Mouse (Mus musculus) CD4-positive, CD25-positive, alpha-beta regulatory T cell, adult 2 months (primary cell): ENCODE measurements around the gene Msmb.

Experiments
- DNase-seq: peaks from one replicate; pipeline ENCODE4 v3.0.0-alpha.2; 2012; ENCODE audit warnings: low read depth, low spot score

The Msmb gene

DNA sequence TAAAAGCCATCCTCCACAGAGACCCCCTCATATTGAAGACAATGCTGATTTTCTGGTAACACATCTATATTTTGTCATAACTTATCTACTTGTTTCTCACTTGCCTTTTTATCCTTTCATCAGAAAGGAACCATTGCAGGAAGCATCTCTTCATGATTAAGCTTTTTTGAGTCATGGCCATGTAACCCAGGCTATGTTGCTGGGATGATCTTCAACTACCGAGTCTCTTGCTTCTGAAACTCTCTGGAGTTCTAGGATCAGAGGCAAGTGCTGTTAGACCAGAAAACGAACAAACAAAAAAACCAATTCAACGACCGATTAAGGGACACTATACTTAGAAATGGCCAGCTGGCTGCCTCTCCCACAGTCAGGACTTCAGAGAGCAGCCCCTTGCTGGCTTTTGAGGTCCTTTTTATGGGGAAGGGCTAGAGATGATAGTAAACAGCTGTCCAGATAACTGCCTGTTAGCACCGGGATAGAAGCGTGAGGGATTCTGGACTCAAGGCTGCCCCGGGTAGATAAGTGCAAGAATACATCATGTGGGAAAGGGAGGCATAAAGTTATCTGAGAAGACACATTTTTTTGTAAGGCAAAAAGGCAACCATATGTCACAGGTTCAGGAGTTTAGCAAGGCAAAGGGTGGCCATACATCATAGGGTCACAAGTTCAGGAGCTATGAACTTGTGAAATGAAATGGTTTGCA, 4.1 kb downstream of the Msmb start:
- no peak for DNase-seq

DNA sequence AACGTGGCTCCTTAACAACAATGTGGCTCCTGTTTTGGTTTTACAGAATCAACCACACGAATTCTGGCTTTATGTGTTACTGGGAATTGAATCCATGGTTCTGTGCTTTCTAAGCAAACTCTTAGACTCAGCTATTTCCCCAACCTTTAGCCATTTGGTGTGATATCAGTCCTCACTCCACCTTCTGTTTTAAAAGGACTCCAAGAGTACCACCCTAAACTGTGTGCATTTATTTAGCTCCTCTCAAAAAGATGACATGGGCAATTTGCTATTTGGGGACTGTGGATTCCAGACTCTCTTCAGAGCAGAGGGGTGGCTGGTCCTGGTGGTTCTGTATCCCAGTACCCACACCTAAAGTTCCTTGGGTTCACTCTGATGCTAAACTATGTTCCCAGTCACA, 4.8 kb downstream of the Msmb start:
- no peak for DNase-seq

DNA sequence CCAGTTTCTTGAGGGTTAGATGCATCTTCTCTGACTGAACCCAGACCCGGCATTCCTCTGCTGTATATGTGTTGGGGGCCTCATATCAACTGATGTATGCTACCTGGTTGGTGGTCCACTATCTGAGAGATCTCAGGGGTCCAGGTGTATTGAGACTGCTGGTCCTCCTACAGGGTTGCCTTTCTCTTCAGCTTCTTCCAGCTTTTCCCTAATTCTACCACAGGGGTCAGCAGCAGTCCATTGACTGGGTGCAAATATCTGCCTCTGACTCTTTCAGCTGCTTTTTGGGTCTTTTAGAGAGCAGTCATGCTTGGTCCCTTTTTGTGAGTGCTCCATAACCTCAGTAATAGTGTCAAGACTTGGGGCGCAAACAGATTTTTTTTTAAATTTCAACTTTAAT, 9.0 kb downstream of the Msmb start:
- DNase-seq: no peak

DNA sequence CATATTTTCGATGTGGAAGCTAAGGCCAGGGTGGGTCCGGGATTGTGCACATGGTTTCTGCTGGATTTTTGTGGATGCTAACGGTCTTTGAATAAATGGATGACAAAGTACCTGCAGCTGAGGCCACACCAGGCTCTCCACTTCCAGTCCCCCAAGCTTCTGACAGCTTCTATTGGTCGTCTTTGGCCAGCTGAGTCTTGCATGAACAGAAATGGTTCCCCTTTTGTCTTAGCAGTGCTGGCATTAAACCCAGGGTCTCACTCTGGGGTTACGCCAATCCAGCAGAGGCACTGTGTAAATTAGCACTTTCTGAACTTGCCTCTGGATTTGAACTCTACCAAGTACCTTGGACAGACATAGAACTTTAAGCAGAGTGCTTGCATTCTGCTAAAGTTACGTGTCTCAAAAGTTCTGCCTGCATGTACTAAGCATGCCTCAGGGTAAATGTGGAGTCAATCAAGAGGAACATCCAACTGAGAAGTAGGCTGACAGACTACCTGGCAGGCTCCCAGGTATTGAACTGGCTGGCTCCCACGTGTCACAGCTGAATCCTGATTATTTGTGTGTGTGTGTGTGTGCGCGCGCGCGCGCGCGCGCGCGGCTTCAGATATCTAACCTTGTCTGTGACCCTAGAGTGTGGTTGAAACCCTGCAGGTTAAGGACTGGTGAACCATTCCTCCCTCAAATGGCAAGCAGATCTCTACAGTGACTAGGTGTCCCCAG, 10.6 kb downstream of the Msmb start:
- no peak for DNase-seq

DNA sequence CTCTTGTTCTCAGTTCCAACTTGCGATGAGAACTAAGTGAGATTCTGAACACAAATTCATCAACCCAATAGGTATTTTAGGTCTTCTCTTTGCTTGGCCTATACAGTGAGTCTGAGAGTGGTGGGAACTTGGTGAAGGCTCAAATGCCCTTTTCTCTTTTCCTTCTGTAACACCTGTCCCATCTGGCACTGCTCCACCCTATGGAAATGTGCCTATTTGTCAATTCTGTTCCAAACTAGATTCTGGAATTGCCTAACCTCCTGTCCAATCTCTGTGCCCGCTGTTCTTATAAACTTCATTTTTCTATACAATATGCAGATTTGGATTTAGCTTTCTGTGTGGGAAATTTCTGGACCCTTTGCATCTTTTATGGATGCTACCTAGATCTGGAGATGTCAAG, 11.3 kb downstream of the Msmb start:
- DNase-seq: no peak

DNA sequence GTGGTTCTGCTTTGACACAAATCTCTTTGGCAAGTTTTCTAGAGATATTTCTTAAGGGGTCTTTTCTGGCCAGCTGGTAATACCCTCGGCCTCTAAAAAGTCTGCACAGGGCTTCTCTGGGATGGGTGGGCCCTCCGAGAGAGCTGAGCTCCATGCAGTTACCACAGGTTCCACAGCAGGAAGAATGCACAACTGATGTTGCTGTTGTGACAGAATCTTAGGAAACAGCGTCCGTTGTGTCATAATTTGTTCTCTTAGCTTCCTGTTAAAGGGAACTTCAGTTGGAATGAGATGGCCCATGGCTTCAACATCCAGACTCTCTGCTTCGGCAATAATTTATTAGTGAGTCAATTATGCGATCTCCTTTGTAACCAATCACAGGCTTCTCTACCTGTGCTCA, 12.9 kb downstream of the Msmb start:
- DNase-seq: no peak

DNA sequence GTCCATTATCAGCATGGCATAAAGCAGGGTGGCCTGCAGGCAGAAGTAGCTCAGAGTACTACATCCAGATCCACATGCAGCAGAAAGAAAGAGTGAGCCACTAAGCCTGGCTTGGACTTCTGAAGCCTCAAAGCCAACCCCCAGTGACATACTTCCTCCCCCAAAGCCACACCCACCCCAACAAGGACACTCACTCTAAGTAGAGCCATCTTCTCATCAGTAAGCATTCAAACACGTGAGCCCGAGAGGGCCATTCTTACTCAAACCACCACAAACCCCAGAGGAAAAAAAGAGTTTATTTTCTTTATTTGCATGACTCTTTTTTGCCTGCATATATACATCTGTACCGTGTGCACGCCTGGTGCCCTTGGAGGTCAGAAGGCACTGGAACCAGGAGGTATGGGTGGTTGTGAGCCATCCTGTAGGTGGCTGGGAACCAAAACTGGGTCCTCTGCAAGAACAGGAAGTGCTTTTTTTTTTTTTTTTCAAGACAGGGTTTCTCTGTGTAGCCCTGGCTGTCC, 17.4 kb downstream of the Msmb start:
- DNase-seq: no peak

DNA sequence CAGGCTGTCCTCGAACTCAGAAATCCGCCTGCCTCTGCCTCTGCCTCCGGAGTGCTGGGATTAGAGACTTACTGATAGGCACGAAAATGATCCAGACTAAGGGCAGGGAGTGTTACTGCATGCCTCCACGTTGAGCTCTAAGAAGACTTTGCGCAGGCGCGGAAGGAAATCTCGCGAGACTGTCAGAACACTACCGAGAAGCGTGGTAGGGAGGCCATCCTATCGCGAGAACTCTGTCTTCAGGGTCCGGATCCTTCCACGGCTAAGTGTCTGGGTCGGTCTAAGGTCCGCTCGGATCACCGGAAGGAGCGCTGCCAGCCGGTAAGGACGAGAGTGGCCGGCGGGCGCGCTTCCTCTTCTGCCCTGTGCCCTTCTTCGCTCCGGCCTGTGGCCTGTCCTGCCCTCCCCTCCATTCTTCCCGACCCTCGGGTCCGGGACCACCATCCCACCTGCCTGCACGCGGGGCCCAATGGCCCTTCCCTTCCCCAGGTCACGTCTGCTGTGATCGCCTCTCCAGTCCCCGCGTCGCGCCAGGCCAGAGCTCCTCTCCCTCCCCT, 17.9 kb downstream of the Msmb start, which contains the start of gene Ncoa4:
Gene Ncoa4 (plus strand): TSS at position 176 of the 557 bp plus-strand sequence.
- peak; percentile 99 for DNase-seq

DNA sequence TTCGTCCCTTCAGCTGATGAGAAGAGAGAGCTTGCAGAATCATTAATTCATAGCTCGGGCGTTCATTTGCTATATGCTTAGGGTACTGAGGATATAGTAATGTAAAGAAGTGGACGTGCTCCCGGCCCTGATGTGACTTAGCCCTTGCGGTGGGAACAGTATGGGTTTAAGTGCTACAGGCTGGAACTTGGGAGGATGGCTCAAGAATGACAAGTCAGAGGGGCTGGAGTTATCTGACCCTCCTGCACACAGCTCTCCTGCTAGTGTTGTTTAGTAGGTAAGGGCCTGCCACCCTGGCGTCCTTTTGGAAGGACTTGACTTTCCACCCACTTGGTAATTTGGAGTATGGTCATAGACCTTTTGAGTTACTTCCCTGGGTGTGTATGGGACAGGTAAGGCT, 18.7 kb downstream of the Msmb start:
- DNase-seq: peak; percentile 11

DNA sequence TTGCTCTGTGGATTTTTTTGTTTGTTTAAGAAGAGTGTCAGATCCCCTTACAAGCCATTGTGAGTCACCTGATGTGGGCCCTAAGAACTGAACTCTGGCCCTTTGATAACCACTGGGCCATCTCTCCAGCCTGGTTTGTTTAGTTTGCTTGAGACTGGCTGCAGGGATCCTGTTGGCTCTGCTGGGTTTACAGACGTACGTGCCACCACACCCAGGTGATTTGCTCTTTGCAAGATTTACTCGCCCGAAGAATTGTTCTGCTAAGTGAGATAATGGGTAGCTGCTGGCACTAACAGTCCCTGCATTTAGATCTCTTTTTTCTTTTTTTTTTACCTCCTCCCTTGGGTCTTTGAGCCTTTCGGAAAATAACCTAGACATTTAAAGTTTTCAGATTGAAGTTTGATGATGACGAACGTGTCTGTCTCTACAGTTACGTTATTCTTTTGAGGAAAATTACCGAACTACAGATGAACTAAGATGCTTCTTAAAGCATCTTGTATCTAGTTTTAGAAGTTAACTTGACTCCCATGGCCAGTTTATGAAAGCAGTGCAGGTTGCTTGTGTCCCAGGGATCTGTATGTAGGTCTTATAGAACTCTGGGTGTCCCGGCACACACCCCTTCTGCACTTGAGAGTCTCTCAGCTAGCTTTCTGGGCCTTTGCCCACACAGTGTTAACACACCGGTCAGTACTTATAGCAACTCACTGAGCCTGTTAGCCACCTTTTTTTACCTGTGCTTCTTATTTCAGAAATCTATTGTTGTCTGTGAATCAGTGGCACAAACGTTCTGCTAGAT, 19.5 kb downstream of the Msmb start:
- DNase-seq: no peak

DNA sequence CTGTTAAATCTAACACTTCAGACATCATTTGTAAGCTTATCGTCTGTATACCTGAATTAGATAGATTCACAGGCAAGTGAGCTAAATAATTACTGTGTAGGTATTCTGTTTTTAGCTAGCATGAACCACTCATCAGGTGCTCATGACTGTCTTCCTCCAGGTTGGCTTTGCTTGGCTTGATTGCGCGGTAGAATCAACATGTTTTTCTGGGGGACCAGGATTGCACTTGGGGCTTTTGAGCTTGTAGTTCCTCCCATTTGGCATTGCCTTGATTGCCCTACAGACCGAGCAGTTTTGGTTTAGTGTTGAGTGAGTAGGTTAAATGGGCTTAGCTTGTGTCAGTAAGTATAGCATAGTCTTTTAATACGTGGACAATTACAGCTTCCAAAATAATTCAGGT, 20.4 kb downstream of the Msmb start:
- DNase-seq: no peak

DNA sequence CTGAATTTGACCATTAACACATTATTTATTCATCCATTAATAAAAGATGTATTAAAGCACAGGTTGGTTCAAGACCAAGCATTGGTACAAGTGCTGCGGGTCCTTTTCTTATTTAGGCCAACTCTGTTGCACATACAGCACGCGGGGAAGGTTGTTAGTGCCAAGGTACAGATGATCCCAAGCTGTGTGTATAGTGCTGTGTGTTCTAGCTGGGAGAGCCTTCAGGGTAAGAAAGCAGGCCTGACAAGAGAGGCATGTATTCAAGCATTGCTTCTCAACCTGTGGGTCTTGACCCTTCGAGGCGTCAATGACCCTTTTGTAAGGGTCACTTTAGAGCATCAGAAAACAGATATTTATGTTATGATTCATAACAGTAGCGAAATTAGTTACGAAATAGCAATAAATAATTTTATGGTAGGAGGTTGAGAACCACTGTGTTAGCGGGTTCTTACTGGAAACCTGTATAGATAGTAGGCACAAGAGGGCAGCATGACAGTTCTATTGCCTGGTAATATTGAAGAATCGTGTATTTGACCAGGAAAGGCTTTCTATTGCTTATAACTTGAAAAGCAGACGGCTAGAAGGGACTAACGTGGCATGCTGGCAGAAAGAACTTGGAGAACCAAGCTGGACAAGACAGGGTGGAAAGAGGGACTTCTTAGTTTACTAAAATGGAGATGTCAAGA, 21.5 kb downstream of the Msmb start:
- no peak for DNase-seq

DNA sequence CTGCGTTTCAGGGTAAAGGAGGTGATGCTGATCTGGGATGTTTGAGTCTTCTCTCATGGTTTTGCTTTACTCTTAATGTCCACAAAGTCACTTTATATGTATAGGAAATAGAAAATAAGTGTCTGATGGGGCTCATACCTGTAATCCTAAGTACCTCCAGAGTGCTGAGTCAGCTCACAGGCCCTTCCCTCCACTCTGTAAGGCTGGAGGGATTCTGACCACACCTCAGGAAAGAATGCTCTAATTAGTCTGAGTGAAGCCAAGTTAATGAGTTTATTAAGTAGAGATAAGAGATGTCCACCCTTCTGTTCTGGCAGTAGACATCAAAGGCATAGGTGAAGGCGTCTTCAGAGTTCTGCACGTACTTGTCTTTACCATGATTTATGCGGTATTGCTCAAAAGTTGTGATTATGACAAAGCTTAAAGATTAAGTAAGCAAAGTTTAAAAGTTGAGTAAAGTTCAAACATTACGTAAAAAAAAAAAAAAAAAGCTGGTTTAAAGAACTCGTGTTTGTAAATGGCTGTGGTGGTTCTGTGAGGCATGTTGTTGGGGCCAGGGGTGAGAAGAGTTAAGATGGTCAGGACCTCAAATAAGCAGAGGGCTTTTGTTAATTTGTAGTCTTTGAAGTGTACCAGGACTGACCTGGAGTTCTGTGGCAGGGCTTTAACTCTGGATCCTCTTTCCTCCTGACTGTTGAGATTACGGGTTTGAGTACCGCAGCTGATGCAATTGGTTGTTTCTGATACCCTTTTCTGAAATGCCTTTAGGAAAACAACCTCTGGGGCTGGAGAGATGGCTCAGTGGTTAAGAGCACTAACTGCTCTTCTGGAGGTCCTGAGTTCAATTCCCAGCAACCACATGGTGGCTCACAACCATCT, 22.6 kb downstream of the Msmb start:
- DNase-seq: no peak

DNA sequence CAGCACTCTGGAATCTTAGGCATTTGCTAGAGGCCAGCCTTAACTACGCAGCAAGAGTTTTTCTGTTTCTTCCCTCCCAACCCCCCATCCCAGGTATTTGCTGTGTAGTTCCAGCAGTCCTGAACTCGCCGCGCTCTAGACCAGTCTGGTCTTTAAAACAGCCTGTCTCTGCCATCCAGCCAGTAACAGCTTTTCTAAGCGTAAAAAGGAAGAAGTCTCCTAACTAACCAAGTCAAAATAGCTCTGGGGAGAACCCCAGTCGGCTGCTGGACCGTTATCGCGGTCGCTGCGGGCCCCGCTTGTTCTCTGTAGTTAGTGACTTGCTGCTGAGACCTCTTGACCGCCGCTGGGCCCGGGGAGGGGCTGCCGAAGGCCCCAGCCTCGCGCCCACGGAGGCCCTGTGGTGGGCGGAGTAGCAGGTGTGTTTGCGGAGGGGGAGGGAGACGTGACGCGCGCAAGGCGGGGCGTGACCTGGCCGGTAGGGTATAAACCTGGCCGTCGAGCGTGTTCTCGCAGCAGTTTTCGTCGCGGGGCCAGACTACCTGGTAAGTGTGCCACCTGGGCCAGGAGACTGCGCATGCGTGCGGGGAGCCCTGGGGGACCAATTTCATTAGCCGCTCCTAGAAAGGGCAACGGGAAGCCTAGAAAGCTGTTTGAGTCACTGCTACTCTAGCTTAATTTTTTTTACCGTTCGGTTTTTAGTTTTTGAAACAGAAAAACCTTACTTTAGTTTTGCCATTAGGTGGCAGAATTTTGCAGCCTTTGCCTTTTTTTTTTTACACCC, 23.6 kb downstream of the Msmb start:
- DNase-seq: peak; percentile 93

DNA sequence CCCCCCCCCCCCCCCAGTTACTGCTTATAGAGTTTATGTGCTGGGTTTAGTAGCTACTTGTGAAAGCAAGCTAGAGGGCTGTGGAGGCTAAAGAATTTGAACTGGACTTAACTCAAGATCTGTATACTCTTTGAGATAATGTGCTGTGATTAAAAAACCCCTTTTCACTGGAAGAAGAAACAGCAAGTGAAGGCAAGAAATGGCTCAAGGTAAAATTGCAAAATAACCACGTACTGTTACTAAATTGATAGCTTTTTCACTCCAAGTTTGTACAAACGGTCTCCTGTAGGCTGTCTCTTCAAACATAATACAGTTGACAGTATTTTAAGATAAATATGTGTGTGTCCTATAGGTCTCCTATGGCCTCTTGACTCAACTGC, 24.2 kb downstream of the Msmb start:
- no peak for DNase-seq

DNA sequence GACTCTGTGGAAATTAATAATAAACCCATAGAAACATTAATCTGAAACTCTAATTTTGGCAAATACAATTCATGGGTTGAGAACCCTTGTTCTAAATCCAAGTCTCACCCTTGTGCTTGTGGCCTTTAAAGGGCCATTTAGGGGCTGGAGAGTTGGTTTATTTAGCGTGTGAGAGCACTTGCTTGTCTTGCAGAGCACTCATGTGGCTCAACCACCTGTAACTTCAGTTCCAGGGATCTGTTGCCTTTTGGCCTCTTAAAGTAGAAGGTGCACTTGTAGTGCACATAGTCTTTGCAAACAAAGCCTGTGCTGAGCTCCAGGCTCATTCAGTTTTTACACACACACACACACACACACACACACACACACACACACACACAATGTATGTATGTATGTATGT, 25.0 kb downstream of the Msmb start:
- DNase-seq: no peak

DNA sequence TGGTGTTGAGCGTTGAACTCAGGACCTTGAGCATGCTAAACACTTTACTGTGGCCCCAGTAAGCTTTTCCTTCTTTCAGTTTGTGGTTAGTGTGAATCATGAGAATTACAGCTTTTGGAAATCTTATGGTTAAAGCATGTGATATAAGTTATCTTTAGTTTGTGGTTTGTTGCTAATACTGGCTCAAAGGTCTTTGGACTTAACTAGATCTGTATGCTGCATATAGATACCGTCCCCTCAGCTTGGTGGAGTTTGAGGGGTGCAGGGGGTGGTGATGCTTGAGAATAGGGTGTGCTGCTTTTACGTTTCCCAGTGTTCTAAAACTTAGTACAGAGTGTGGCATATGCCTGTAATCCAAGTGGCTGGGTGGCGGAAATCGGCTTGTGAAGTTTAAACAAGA, 25.5 kb downstream of the Msmb start:
- DNase-seq: no peak

DNA sequence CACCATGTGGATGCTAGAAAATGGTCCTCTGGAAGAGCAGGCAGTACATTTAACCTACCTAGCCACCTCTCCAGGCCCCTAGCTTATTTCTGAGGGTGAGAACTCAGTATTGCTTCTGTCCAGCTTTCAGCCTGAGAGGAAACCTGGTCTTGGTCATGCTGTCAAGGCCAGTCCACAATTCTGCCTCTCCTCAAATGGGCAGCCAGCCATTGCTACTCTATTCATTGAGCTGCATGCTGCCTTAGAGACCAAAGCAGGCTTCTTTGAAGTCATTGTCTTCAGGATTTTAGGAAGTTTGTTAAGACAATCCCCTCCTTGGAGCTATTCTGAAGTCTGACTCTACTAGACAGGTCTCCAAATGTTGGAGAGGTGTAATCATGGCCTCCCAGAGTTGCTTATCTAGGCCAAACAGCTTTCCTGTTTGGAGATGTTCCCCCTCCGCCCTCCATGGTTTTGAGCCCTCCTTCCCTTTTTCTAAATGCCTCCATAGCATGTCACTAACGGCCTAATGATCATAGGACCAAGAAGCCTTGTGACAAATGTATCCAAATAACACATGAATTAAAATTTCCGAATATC, 26.9 kb downstream of the Msmb start:
- DNase-seq: no peak

DNA sequence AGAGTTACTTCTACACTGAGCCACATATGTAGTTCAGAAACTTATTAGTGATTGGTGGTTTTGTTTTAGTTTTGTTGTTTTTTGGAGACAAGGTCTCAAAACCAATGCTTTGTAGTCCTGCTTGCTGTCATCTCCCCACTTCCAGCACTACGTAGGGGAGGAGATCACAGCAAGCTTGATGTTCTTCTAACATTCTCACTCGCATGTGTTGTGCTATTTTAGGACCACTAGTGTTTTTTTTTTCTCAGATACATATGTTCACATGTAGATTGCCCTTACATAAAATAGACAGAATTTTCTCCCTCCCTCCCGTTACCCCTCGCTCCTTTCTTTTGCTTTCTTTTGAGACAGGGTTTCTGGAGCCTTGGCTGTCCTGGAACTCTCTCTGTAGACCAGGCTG, 28.3 kb downstream of the Msmb start:
- no peak for DNase-seq
